Mouse (Mus musculus) myocyte (in vitro differentiated cells): ENCODE results near the gene Eif3l.

Source experiments
- CEBPB ChIP-seq: IDR thresholded peaks from 2 replicates; pipeline ENCODE4 v1.6.1; 2011; ENCODE audit warnings: mild to moderate bottlenecking, moderate library complexity; ENCODE audit not compliant: poor library complexity, insufficient read depth, severe bottlenecking
- E2F4 ChIP-seq: IDR thresholded peaks from one replicate; pipeline ENCODE4 v1.6.1; 2011; ENCODE audit warnings: mild to moderate bottlenecking, control low read depth, moderate library complexity; ENCODE audit not compliant: insufficient read depth
- MYOD1 ChIP-seq, 3 experiments: IDR thresholded peaks; one replicate each; pipeline ENCODE4 v1.6.1; 2011; ENCODE audit warnings: control low read depth in 2 of 3, low read depth in 2 of 3, mild to moderate bottlenecking in 2 of 3, moderate library complexity in 1 of 3; ENCODE audit not compliant: insufficient read length in 2 of 3, control insufficient read depth in 1 of 3
- POLR2A ChIP-seq: IDR thresholded peaks from one replicate; pipeline ENCODE4 v1.6.1; 2011; ENCODE audit warnings: low read depth, mild to moderate bottlenecking, control low read depth, moderate library complexity; ENCODE audit not compliant: insufficient read length
- POLR2AphosphoS2 ChIP-seq: IDR thresholded peaks from one replicate; pipeline ENCODE4 v1.6.1; 2011; ENCODE audit warnings: low read depth, control low read depth; ENCODE audit not compliant: insufficient read length
- TCF12 ChIP-seq: IDR thresholded peaks from one replicate; pipeline ENCODE4 v1.6.1; 2011; ENCODE audit warnings: mild to moderate bottlenecking, control low read depth; ENCODE audit not compliant: poor library complexity, insufficient read depth, severe bottlenecking
- USF1 ChIP-seq: IDR thresholded peaks from one replicate; pipeline ENCODE4 v1.6.1; 2011; ENCODE audit warnings: low read depth, mild to moderate bottlenecking, control low read depth, moderate library complexity

GRCm38 (mm10) chr15:79098868-79099267 is 23.9 kb downstream of the Eif3l start:
- TF ChIP-seq POLR2A, result no peak
- no peak for TF ChIP-seq USF1
- no peak for TF ChIP-seq POLR2AphosphoS2
- no peak for TF ChIP-seq CEBPB
- TF ChIP-seq TCF12, result no peak
- no peak for TF ChIP-seq E2F4
- TF ChIP-seq MYOD1 (IDR thresholded peaks at IDR 0.05; ENCODE audit: control insufficient read depth in 1 of 3, insufficient read length in 2 of 3, low read depth in 2 of 3), result no peak
